Mouse (Mus musculus): ENCODE measurements around the gene Zkscan3. TPM values are rescaled to one million over a fixed set of nuclear protein-coding genes. Genes with fewer than 3 reads are reported as not detected.

The Zkscan3 gene
- polyA plus RNA-seq (2014; fragmentation: Nextera tagmentation; extraction: Ambion mirVana), result 67.1 and 67.3 TPM in 2 replicates

GRCm38 (mm10) chr13:21402287-21402846 is at the start of gene Zkscan3:
Gene Zkscan3, minus strand, starts transcription at chr13:21402755.
- Histone ChIP-seq H3K9me3 (ENCODE audit: control insufficient read depth, low read length) (no peaks in the 10 kb centered on the region), H3K36me3 (ENCODE audit: control insufficient read depth, insufficient read depth, low read length) (peaks cover 31% of the 10 kb centered on the region), H3K4me2 (ENCODE audit: low read length) (peak within 1 kb of the TSS; percentile 76), H3K4me3 (ENCODE audit: control insufficient read depth in 1 of 2, insufficient read depth in 1 of 2, low read depth in 1 of 2, low read length in 2 of 2) (peak within 1 kb of the TSS; percentile 88 to 97), H3K4me1 (ENCODE audit: control insufficient read depth in 2 of 2, insufficient read depth in 2 of 2, low read length in 2 of 2) (peaks cover 2 to 18% of the 10 kb centered on the region in 2 experiments; a peak in 3 of 4 replicates), H3K9ac (ENCODE audit: low read length) (peak within 1 kb of the TSS; percentile 93), H3K27me3 (ENCODE audit: control insufficient read depth, insufficient read depth, low read length) (no peaks in the 10 kb centered on the region), H3K27ac (replicated peaks in 1 of 2; ENCODE audit: control insufficient read depth in 1 of 2, insufficient read depth in 1 of 2, low read depth in 2 of 2, low read length in 2 of 2) (peak within 1 kb of the TSS; percentile 72 to 95)
- peak; percentile 80 for ATAC-seq (ENCODE audit: insufficient number of reproducible peaks, insufficient read depth, low FRiP score, low read depth)
- WGBS, result under 1% methylated on average over 35 of the region's 35 CpGs

- WGBS, result 82% methylated on average over 16 of the region's 16 CpGs
- Histone ChIP-seq H3K27me3 (ENCODE audit: control insufficient read depth, insufficient read depth, low read length) (no peaks in the 10 kb centered on the region), H3K9ac (ENCODE audit: low read length) (no peak overlapping the region), H3K27ac (replicated peaks in 1 of 2; ENCODE audit: control insufficient read depth in 1 of 2, insufficient read depth in 1 of 2, low read depth in 2 of 2, low read length in 2 of 2) (no peak overlapping the region), H3K9me3 (ENCODE audit: control insufficient read depth, low read length) (no peaks in the 10 kb centered on the region), H3K4me3 (ENCODE audit: control insufficient read depth in 1 of 2, insufficient read depth in 1 of 2, low read depth in 1 of 2, low read length in 2 of 2) (no peak overlapping the region), H3K4me1 (ENCODE audit: control insufficient read depth in 2 of 2, insufficient read depth in 2 of 2, low read length in 2 of 2) (peaks cover 2 to 8% of the 10 kb centered on the region in 2 experiments; a peak in 3 of 4 replicates), H3K36me3 (ENCODE audit: control insufficient read depth, insufficient read depth, low read length) (peaks cover 79% of the 10 kb centered on the region), H3K4me2 (ENCODE audit: low read length) (no peak overlapping the region)
- no peak for ATAC-seq (ENCODE audit: insufficient number of reproducible peaks, insufficient read depth, low FRiP score, low read depth)
Observed at GRCm38 (mm10) chr13:21447856-21448614, 45.5 kb upstream of the Zkscan3 start.

GRCm38 (mm10) chr13:21446796-21447195 is 44.2 kb upstream of the Zkscan3 start:
- Histone ChIP-seq H3K4me3 (ENCODE audit: control insufficient read depth in 1 of 2, insufficient read depth in 1 of 2, low read depth in 1 of 2, low read length in 2 of 2) (no peak overlapping the region), H3K9ac (ENCODE audit: low read length) (no peak overlapping the region), H3K27me3 (ENCODE audit: control insufficient read depth, insufficient read depth, low read length) (no peaks in the 10 kb centered on the region), H3K4me1 (ENCODE audit: control insufficient read depth in 2 of 2, insufficient read depth in 2 of 2, low read length in 2 of 2) (0 out of 4 replicates have a peak, but pooled peaks cover 0 to under 1% of the 10 kb centered on the region in 2 experiments), H3K4me2 (ENCODE audit: low read length) (no peak overlapping the region), H3K9me3 (ENCODE audit: control insufficient read depth, low read length) (no peaks in the 10 kb centered on the region), H3K27ac (replicated peaks in 1 of 2; ENCODE audit: control insufficient read depth in 1 of 2, insufficient read depth in 1 of 2, low read depth in 2 of 2, low read length in 2 of 2) (no peak overlapping the region), H3K36me3 (ENCODE audit: control insufficient read depth, insufficient read depth, low read length) (peaks cover 81% of the 10 kb centered on the region)
- no peak for ATAC-seq (ENCODE audit: insufficient number of reproducible peaks, insufficient read depth, low FRiP score, low read depth)
- WGBS, result 85% methylated on average over 9 of the region's 9 CpGs

- Histone ChIP-seq H3K9me3 (ENCODE audit: control insufficient read depth, low read length) (no peaks in the 10 kb centered on the region), H3K4me1 (ENCODE audit: control insufficient read depth in 2 of 2, insufficient read depth in 2 of 2, low read length in 2 of 2) (peaks cover 0 to 14% of the 10 kb centered on the region in 2 experiments; a peak in 2 of 4 replicates), H3K27me3 (ENCODE audit: control insufficient read depth, insufficient read depth, low read length) (no peaks in the 10 kb centered on the region), H3K4me2 (ENCODE audit: low read length) (peak overlapping the region; percentile 75), H3K4me3 (ENCODE audit: control insufficient read depth in 1 of 2, insufficient read depth in 1 of 2, low read depth in 1 of 2, low read length in 2 of 2) (peak overlapping the region; percentile 51 to 59), H3K27ac (replicated peaks in 1 of 2; ENCODE audit: control insufficient read depth in 1 of 2, insufficient read depth in 1 of 2, low read depth in 2 of 2, low read length in 2 of 2) (peak overlapping the region; percentile 87 to 93), H3K9ac (ENCODE audit: low read length) (peak overlapping the region; percentile 78), H3K36me3 (ENCODE audit: control insufficient read depth, insufficient read depth, low read length) (peaks cover 36% of the 10 kb centered on the region)
- ATAC-seq (ENCODE audit: insufficient number of reproducible peaks, insufficient read depth, low FRiP score, low read depth), result no peak
- 15% methylated on average over 10 of the region's 10 CpGs for WGBS
Observed at GRCm38 (mm10) chr13:21441207-21441572, 38.6 kb upstream of the Zkscan3 start.

GRCm38 (mm10) chr13:21440503-21441206 is 38.1 kb upstream of the Zkscan3 start, which contains the start of gene Pgbd1:
Gene Pgbd1, minus strand, starts transcription at chr13:21441058.
- peaks cover 31% of the 10 kb centered on the region for H3K36me3 ChIP-seq (ENCODE audit: control insufficient read depth, insufficient read depth, low read length)
- peak within 1 kb of the TSS; percentile 78 for H3K9ac ChIP-seq (ENCODE audit: low read length)
- H3K27ac ChIP-seq (replicated peaks in 1 of 2; ENCODE audit: control insufficient read depth in 1 of 2, insufficient read depth in 1 of 2, low read depth in 2 of 2, low read length in 2 of 2), result peak within 1 kb of the TSS; percentile 87 to 93
- WGBS, result under 1% methylated on average over 32 of the region's 32 CpGs
- peak; percentile 79 for ATAC-seq (ENCODE audit: insufficient number of reproducible peaks, insufficient read depth, low FRiP score, low read depth)
- no peaks in the 10 kb centered on the region for H3K9me3 ChIP-seq (ENCODE audit: control insufficient read depth, low read length)
- H3K4me1 ChIP-seq (ENCODE audit: control insufficient read depth in 2 of 2, insufficient read depth in 2 of 2, low read length in 2 of 2), result peaks cover 0 to 14% of the 10 kb centered on the region in 2 experiments; a peak in 2 of 4 replicates
- peak within 1 kb of the TSS; percentile 75 for H3K4me2 ChIP-seq (ENCODE audit: low read length)
- H3K27me3 ChIP-seq (ENCODE audit: control insufficient read depth, insufficient read depth, low read length), result no peaks in the 10 kb centered on the region
- H3K4me3 ChIP-seq (ENCODE audit: control insufficient read depth in 1 of 2, insufficient read depth in 1 of 2, low read depth in 1 of 2, low read length in 2 of 2), result peak within 1 kb of the TSS; percentile 51 to 59

- Histone ChIP-seq H3K4me2 (ENCODE audit: low read length) (no peak overlapping the region), H3K27ac (replicated peaks in 1 of 2; ENCODE audit: control insufficient read depth in 1 of 2, insufficient read depth in 1 of 2, low read depth in 2 of 2, low read length in 2 of 2) (0 out of 4 replicates have a peak overlapping the region, but pooled peaks of 1 of the 2 experiments have one; percentile 26)
- no peak for ATAC-seq (ENCODE audit: insufficient number of reproducible peaks, insufficient read depth, low FRiP score, low read depth)
Observed at GRCm38 (mm10) chr13:21435476-21435875, 32.9 kb upstream of the Zkscan3 start.

GRCm38 (mm10) chr13:21427631-21428030 is 25.1 kb upstream of the Zkscan3 start:
- Histone ChIP-seq H3K9ac (ENCODE audit: low read length) (no peak overlapping the region), H3K4me2 (ENCODE audit: low read length) (no peak overlapping the region), H3K27me3 (ENCODE audit: control insufficient read depth, insufficient read depth, low read length) (no peaks in the 10 kb centered on the region), H3K36me3 (ENCODE audit: control insufficient read depth, insufficient read depth, low read length) (no peaks in the 10 kb centered on the region), H3K4me3 (ENCODE audit: control insufficient read depth in 1 of 2, insufficient read depth in 1 of 2, low read depth in 1 of 2, low read length in 2 of 2) (no peak overlapping the region), H3K4me1 (ENCODE audit: control insufficient read depth in 2 of 2, insufficient read depth in 2 of 2, low read length in 2 of 2) (no peaks in the 10 kb centered on the region), H3K27ac (replicated peaks in 1 of 2; ENCODE audit: control insufficient read depth in 1 of 2, insufficient read depth in 1 of 2, low read depth in 2 of 2, low read length in 2 of 2) (no peak overlapping the region), H3K9me3 (ENCODE audit: control insufficient read depth, low read length) (no peaks in the 10 kb centered on the region)
- ATAC-seq (ENCODE audit: insufficient number of reproducible peaks, insufficient read depth, low FRiP score, low read depth), result no peak
- WGBS, result 91% methylated on average over 1 of the region's 1 CpGs

More at GRCm38 (mm10) chr13:21435476-21435875, 32.9 kb upstream of the Zkscan3 start:
- no peak overlapping the region for H3K9ac ChIP-seq (ENCODE audit: low read length)
- H3K4me1 ChIP-seq (ENCODE audit: control insufficient read depth in 2 of 2, insufficient read depth in 2 of 2, low read length in 2 of 2), result peaks cover 0 to 8% of the 10 kb centered on the region in 2 experiments; a peak in 2 of 4 replicates
- H3K36me3 ChIP-seq (ENCODE audit: control insufficient read depth, insufficient read depth, low read length), result no peaks in the 10 kb centered on the region
- no peaks in the 10 kb centered on the region for H3K9me3 ChIP-seq (ENCODE audit: control insufficient read depth, low read length)
- whole genome bisulfite sequencing, result 66% methylated on average over 4 of the region's 4 CpGs
- no peak overlapping the region for H3K4me3 ChIP-seq (ENCODE audit: control insufficient read depth in 1 of 2, insufficient read depth in 1 of 2, low read depth in 1 of 2, low read length in 2 of 2)
- H3K27me3 ChIP-seq (ENCODE audit: control insufficient read depth, insufficient read depth, low read length), result no peaks in the 10 kb centered on the region

All from heart, embryonic 14.5 days (tissue).